Mouse (Mus musculus): ENCODE results near the gene Syp. TPM values are rescaled to one million over a fixed set of nuclear protein-coding genes. Genes with fewer than 3 reads are reported as not detected.

Gene Syp
- polyA plus RNA-seq, 1 experiment, result 4.2 TPM

GRCm38 (mm10) chrX:7661086-7661485 is 22.8 kb downstream of the Syp start:
- TF ChIP-seq CTCF (IDR thresholded peaks at IDR 0.05; ENCODE audit: low read depth, low read length) (no peak), POLR2A (IDR thresholded peaks at IDR 0.05; ENCODE audit: borderline replicate concordance, low read depth, low read length) (no peak)
- H3K27ac ChIP-seq (ENCODE audit: insufficient read depth, low read depth, low read length), result no peak overlapping the region
- H3K4me1 ChIP-seq (ENCODE audit: control insufficient read depth, insufficient read depth, low read length), result peaks cover 7% of the 10 kb centered on the region; the same call in 1 of the 2 replicates
- no peak overlapping the region for H3K4me3 ChIP-seq (ENCODE audit: insufficient read depth, low read length)

- H3K27ac ChIP-seq (ENCODE audit: insufficient read depth, low read depth, low read length), result no peak overlapping the region
- TF ChIP-seq CTCF (IDR thresholded peaks at IDR 0.05; ENCODE audit: low read depth, low read length) (no peak), POLR2A (IDR thresholded peaks at IDR 0.05; ENCODE audit: borderline replicate concordance, low read depth, low read length) (no peak)
- H3K4me1 ChIP-seq (ENCODE audit: control insufficient read depth, insufficient read depth, low read length), result peaks cover 6% of the 10 kb centered on the region; the same call in 1 of the 2 replicates
- H3K4me3 ChIP-seq (ENCODE audit: insufficient read depth, low read length), result no peak overlapping the region
Observed at GRCm38 (mm10) chrX:7662936-7663335, 24.7 kb downstream of the Syp start.

DNA sequence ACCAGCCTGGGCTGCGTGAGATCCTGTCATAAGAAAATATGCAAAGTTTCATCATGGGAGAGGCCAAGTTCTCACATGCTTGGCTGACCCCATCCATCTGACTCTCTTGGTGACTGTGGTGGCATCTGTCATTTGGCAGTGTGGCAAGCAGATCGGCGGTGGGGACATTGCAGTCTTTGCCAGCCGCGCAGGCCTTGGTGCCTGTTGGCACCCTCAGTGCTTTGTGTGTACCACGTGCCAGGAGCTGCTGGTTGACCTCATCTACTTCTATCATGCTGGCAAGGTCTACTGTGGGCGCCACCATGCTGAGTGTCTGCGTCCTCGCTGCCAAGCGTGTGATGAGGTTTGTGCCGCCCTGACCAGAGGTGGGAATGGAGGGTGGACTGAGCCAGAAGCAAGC is 26.5 kb downstream of the Syp start:
- TF ChIP-seq POLR2A (IDR thresholded peaks at IDR 0.05; ENCODE audit: borderline replicate concordance, low read depth, low read length) (no peak), CTCF (IDR thresholded peaks at IDR 0.05; ENCODE audit: low read depth, low read length) (no peak)
- H3K4me1 ChIP-seq (ENCODE audit: control insufficient read depth, insufficient read depth, low read length), result no peaks in the 10 kb centered on the region
- H3K4me3 ChIP-seq (ENCODE audit: insufficient read depth, low read length), result no peak overlapping the region
- H3K27ac ChIP-seq (ENCODE audit: insufficient read depth, low read depth, low read length), result no peak overlapping the region

DNA sequence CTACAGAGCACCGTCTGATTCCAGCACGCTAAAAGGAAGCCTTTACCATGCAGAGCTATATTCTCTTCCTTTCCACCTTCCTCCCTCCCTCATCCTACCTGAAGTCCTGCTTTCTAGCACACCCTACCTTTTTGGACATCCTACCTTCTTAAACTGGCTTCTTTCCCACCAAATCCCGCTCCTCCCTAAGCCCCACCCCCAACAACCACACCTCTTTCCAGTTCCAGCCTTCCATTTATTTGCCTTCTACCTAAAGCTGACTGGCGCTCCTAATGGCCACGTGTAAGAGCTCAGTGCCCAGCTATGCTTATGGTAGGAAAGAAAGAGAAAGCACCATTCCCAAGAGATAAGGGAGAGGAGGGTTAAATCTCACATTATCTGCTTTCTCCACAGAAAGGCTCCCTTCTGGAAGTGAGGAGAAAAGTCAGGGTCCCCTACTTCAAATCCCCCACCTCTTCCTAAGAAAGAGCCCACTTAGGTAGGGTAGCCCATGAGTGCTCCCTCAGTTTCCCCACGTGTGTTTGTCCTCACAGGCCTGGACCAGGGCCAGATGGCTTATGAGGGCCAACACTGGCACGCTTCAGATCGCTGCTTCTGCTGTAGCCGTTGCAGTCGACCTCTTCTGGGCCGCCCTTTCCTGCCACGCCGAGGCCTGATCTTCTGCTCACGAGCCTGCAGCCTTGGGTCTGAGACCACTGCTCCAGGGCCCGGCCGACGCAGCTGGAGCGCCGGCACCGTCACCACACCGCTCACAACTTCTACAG is 27.6 kb downstream of the Syp start:
- no peak for TF ChIP-seq CTCF (IDR thresholded peaks at IDR 0.05; ENCODE audit: low read depth, low read length)
- TF ChIP-seq POLR2A (IDR thresholded peaks at IDR 0.05; ENCODE audit: borderline replicate concordance, low read depth, low read length), result no peak
- no peak overlapping the region for H3K27ac ChIP-seq (ENCODE audit: insufficient read depth, low read depth, low read length)
- no peak overlapping the region for H3K4me3 ChIP-seq (ENCODE audit: insufficient read depth, low read length)
- H3K4me1 ChIP-seq (ENCODE audit: control insufficient read depth, insufficient read depth, low read length), result no peaks in the 10 kb centered on the region

DNA sequence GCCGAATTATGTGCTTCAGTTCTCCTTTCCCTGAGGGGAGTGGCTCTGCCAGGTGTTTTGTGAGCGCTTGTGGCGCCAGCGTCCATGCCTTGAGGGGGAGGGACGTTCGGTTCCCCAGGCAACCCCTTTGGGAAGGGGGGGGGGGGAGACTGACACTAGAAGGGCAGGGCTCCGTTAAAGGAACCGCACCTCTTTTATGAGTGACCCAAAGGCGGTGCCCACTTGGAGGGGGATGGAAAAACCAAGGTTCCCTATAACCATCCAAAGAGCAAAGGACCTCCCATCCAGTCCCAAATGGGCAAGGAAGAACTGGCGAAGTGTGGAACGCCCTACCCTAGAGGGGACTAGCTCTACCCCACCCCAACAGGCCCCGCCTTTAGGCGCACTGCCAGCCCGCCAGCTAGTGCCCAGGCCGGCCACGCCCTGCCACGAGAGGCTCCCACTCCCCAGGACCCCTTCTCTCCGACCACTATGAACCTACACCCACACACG is 32.2 kb downstream of the Syp start:
- Histone ChIP-seq H3K27ac (ENCODE audit: insufficient read depth, low read depth, low read length) (peak overlapping the region; percentile 83), H3K4me3 (ENCODE audit: insufficient read depth, low read length) (peak overlapping the region; percentile 82), H3K4me1 (ENCODE audit: control insufficient read depth, insufficient read depth, low read length) (peaks cover 20% of the 10 kb centered on the region)
- TF ChIP-seq CTCF (IDR thresholded peaks at IDR 0.05; ENCODE audit: low read depth, low read length) (no peak), POLR2A (IDR thresholded peaks at IDR 0.05; ENCODE audit: borderline replicate concordance, low read depth, low read length) (no peak)

GRCm38 (mm10) chrX:7670921-7671623 is 32.8 kb downstream of the Syp start, which contains the start of gene Plp2:
Plp2 (minus strand) TSS chrX:7671390.
- Histone ChIP-seq H3K27ac (ENCODE audit: insufficient read depth, low read depth, low read length) (peak within 1 kb of the TSS; percentile 83), H3K4me1 (ENCODE audit: control insufficient read depth, insufficient read depth, low read length) (peaks cover 20% of the 10 kb centered on the region), H3K4me3 (ENCODE audit: insufficient read depth, low read length) (peak within 1 kb of the TSS; percentile 82)
- TF ChIP-seq CTCF (IDR thresholded peaks at IDR 0.05; ENCODE audit: low read depth, low read length) (no peak), POLR2A (IDR thresholded peaks at IDR 0.05; ENCODE audit: borderline replicate concordance, low read depth, low read length) (no peak)

- TF ChIP-seq POLR2A (IDR thresholded peaks at IDR 0.05; ENCODE audit: borderline replicate concordance, low read depth, low read length), result no peak
- no peak for TF ChIP-seq CTCF (IDR thresholded peaks at IDR 0.05; ENCODE audit: low read depth, low read length)
- H3K4me3 ChIP-seq (ENCODE audit: insufficient read depth, low read length), result no peak overlapping the region
- H3K4me1 ChIP-seq (ENCODE audit: control insufficient read depth, insufficient read depth, low read length), result peaks cover 20% of the 10 kb centered on the region
- peak overlapping the region; percentile 80 for H3K27ac ChIP-seq (ENCODE audit: insufficient read depth, low read depth, low read length)
Observed at GRCm38 (mm10) chrX:7672739-7673138, 34.5 kb downstream of the Syp start.

DNA sequence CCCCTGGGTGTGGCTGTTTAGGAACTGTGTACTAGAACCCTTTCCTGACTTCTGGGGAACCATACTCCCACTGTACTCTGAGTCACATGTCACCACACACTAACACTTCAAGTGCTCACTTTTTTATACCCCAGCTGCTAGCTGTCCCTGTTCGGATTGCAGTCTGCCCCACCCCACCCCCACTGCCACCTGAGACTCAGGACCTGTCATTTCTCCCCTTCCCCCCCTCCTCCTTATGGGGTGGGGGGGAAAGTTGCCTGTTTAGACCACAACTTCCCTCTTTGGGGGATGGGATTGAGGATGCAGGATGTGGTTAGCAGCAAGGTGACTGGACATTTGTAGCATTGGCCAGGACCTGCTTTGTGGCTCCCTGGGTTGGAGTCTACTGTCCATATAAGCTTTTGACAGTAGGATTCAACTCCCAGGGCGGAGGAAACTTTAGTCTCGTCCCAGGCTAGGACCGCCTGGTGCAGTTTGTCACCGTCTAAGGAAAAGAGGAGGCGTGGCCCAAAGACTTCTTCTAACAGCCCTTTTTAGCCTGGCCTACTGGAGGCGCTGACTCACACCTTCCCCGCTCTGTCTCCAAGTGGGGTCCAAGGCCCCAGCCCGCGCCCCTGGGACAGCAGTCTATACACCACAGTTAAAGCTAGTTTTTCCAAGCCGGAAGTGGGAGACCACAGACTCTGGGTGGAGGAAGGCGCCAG is 35.5 kb downstream of the Syp start:
- Histone ChIP-seq H3K27ac (ENCODE audit: insufficient read depth, low read depth, low read length) (peak overlapping the region; percentile 80), H3K4me1 (ENCODE audit: control insufficient read depth, insufficient read depth, low read length) (peaks cover 20% of the 10 kb centered on the region), H3K4me3 (ENCODE audit: insufficient read depth, low read length) (peak overlapping the region; percentile 35)
- TF ChIP-seq CTCF (IDR thresholded peaks at IDR 0.05; ENCODE audit: low read depth, low read length) (no peak), POLR2A (IDR thresholded peaks at IDR 0.05; ENCODE audit: borderline replicate concordance, low read depth, low read length) (no peak)

DNA sequence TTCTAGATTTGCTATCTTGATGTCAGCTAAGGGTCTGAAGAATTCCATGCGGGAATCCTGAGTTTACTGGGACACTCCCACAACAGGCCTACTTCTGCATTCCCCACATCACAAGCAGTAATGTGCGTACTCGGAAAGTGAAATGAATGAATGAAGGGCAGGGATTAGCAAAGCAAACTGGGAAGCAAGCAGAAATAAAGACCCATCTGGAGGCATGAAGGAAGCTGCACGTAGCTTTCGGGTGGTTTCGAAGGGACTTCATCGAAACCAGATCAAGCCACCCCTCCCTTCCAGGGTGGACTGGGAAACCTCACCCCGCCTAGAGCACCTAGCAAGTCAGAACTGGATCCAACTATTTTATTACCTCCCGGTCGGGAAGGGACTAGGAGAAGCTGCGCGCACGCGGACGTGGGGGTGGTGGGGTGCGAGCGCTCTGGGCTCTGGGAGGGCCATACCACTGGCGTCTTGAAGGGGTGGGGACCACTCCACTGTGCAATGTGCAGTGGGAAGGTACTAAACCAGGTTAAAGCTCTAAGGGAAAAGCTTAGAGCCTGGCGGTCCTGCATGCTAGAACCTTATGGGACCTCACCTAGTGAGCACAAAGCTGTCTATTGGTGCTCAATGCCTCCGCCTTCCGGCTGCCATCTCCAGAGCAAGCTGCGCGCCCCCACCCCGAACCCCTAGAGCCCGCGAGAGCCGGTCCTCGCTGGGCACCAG is 36.2 kb downstream of the Syp start:
- Histone ChIP-seq H3K4me1 (ENCODE audit: control insufficient read depth, insufficient read depth, low read length) (peaks cover 20% of the 10 kb centered on the region), H3K4me3 (ENCODE audit: insufficient read depth, low read length) (peak overlapping the region; percentile 35), H3K27ac (ENCODE audit: insufficient read depth, low read depth, low read length) (peak overlapping the region; percentile 80)
- TF ChIP-seq POLR2A (IDR thresholded peaks at IDR 0.05; ENCODE audit: borderline replicate concordance, low read depth, low read length) (no peak), CTCF (IDR thresholded peaks at IDR 0.05; ENCODE audit: low read depth, low read length) (no peak)

All from bone marrow macrophage, adult 2 months (primary cell).